Mouse (Mus musculus): ENCODE results near the gene Pan3. TPM values are rescaled to one million over a fixed set of nuclear protein-coding genes. Genes with fewer than 3 reads are reported as not detected.
"Not testable (repeated sequence)": the region's sequence is repeated elsewhere in the genome, so short reads cannot be mapped to it uniquely, and the experiment has no call there.

Pan3 gene
- total RNA-seq, 4 experiments from 2014 or later, result 89.6 to 122 (median 118) TPM

GRCm38 (mm10) chr5:147551879-147552627 is 122.1 kb downstream of the Pan3 start:
- no peak for DNase-seq (ENCODE audit: low spot score in 2 of 2)

- not testable (repeated sequence) for DNase-seq (ENCODE audit: low spot score in 2 of 2)
These were observed 127.7 kb downstream of the Pan3 start for GRCm38 (mm10) chr5:147557641-147558040.

GRCm38 (mm10) chr5:147563511-147564139 is 133.7 kb downstream of the Pan3 start:
- DNase-seq (ENCODE audit: low spot score in 2 of 2), result no peak

GRCm38 (mm10) chr5:147564140-147564590 is 134.2 kb downstream of the Pan3 start:
- no peak for DNase-seq (ENCODE audit: low spot score in 2 of 2)

GRCm38 (mm10) chr5:147565444-147565843 is 135.5 kb downstream of the Pan3 start:
- peak; percentile 22 to 59 for DNase-seq (ENCODE audit: low spot score in 2 of 2)

GRCm38 (mm10) chr5:147566335-147566734 is 136.4 kb downstream of the Pan3 start:
- DNase-seq (ENCODE audit: low spot score in 2 of 2), result no peak

GRCm38 (mm10) chr5:147572695-147573094 is 142.7 kb downstream of the Pan3 start:
- no peak for DNase-seq (ENCODE audit: low spot score in 2 of 2)

- no peak for DNase-seq (ENCODE audit: low spot score in 2 of 2)
These were observed 143.6 kb downstream of the Pan3 start for GRCm38 (mm10) chr5:147573555-147573954.

- DNase-seq (ENCODE audit: low spot score in 2 of 2), result no peak
These were observed 144.6 kb downstream of the Pan3 start for GRCm38 (mm10) chr5:147574517-147574916.

- DNase-seq (ENCODE audit: low spot score in 2 of 2), result no peak
These were observed 147.0 kb downstream of the Pan3 start for GRCm38 (mm10) chr5:147577003-147577402.

- no peak for DNase-seq (ENCODE audit: low spot score in 2 of 2)
These were observed 149.2 kb downstream of the Pan3 start for GRCm38 (mm10) chr5:147579148-147579547.

GRCm38 (mm10) chr5:147579691-147580090 is 149.7 kb downstream of the Pan3 start:
- no peak for DNase-seq (ENCODE audit: low spot score in 2 of 2)

- no peak for DNase-seq (ENCODE audit: low spot score in 2 of 2)
These were observed 150.2 kb downstream of the Pan3 start for GRCm38 (mm10) chr5:147580181-147580580.

- DNase-seq (ENCODE audit: low spot score in 2 of 2), result peak; percentile 32 to 74
These were observed 153.8 kb downstream of the Pan3 start for GRCm38 (mm10) chr5:147583702-147584298.

GRCm38 (mm10) chr5:147584648-147585047 is 154.7 kb downstream of the Pan3 start:
- DNase-seq (ENCODE audit: low spot score in 2 of 2), result no peak

- DNase-seq (ENCODE audit: low spot score in 2 of 2), result no peak
These were observed 155.1 kb downstream of the Pan3 start for GRCm38 (mm10) chr5:147585070-147585469.

- no peak for DNase-seq (ENCODE audit: low spot score in 2 of 2)
These were observed 159.9 kb downstream of the Pan3 start for GRCm38 (mm10) chr5:147589814-147590213.

- DNase-seq (ENCODE audit: low spot score in 2 of 2), result no peak
These were observed 167.9 kb downstream of the Pan3 start for GRCm38 (mm10) chr5:147597825-147598224.
